Mouse (Mus musculus): ENCODE measurements at regions not wholly inside any gene's neighbourhood (a gene's known extent, or its start where the extent isn't known, plus 50 kb on each side); places are given as distances from the start of the nearest gene placed in this dataset.

GRCm38 (mm10) chr11:113089637-113090351 lies 307.8 kb downstream of the Sox9 start:
- TF ChIP-seq CTCF (IDR thresholded peaks at IDR 0.05; ENCODE audit: borderline replicate concordance, insufficient read depth, low read depth, low read length) (no peak), POLR2A (IDR thresholded peaks at IDR 0.05; ENCODE audit: borderline replicate concordance, insufficient read depth, low read length) (no peak)

All from cerebellum, adult 2 months (tissue).